Mouse (Mus musculus) ES-Bruce4 (cell line): ENCODE results near the gene Ntf3.

Experiments used
- CTCF ChIP-seq: IDR thresholded peaks from one replicate; pipeline ENCODE4 v1.8.1; 2011; ENCODE audit warnings: low read depth, low read length
- EP300 ChIP-seq: IDR thresholded peaks from 2 replicates; pipeline ENCODE4 v1.6.1; 2011; ENCODE audit warnings: low read depth, low read length; ENCODE audit not compliant: insufficient read depth

DNA sequence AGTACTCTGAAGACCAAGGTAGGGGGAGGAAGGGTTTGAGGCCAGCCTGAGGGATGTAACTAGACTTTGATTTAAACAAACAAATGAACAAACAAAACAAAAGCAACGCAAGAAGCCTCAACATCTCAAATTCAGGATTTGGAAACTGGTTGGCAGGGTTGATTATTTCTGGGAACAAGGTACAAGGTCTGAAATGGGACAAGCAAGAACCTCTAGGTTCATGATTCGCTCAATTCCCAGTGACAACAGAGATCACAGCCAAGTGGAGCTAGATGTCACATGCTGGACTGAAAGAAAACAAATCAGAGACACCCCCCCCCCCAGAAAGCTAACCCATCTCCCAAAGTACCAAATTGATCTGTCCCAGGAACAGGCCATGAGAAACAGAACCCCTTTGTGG is 57.9 kb downstream of the Ntf3 start:
- TF ChIP-seq EP300, result no peak
- no peak for TF ChIP-seq CTCF
